Mouse (Mus musculus): Measurements from ENCODE around the gene Nfia. TPM values are rescaled to one million over a fixed set of nuclear protein-coding genes. Genes with fewer than 3 reads are reported as not detected.

Gene Nfia
- polyA plus RNA-seq, 1 experiment from 2014 or later: 56.7 TPM

DNA sequence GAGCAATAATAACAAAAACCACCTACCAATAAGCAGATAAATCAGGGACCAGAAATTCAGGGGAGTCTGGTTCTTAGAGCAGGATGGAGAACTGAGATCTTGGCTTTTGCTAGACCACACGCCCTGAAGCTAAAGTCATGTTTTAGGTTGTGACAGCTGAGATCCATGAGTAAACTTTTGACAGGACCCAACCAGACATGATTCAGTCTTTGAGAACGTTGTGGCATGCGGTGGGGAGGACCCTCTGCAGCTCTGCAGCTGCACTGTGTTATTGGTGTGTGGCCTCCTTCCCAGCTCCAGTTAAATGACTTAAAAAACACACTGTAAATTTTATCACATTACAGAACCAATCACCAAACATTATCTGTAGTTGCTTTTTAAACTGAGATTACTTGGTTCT, 87.8 kb downstream of the Nfia start:
- Histone ChIP-seq H3K36me3 (no peaks in the 10 kb centered on the region), H3K4me1 (replicated peaks) (peaks cover 25% of the 10 kb centered on the region), H3K4me2 (no peak overlapping the region), H3K9ac (replicated peaks) (no peak overlapping the region), H3K27me3 (no peaks in the 10 kb centered on the region), H3K4me3 (replicated peaks) (no peak overlapping the region), H3K27ac (no peak overlapping the region), H3K9me3 (no peaks in the 10 kb centered on the region)
- WGBS: 41% methylated on average over 3 of the region's 3 CpGs
- no peak for ATAC-seq (ENCODE audit: insufficient number of reproducible peaks, insufficient read depth, low FRiP score, low TSS enrichment, low read depth)

DNA sequence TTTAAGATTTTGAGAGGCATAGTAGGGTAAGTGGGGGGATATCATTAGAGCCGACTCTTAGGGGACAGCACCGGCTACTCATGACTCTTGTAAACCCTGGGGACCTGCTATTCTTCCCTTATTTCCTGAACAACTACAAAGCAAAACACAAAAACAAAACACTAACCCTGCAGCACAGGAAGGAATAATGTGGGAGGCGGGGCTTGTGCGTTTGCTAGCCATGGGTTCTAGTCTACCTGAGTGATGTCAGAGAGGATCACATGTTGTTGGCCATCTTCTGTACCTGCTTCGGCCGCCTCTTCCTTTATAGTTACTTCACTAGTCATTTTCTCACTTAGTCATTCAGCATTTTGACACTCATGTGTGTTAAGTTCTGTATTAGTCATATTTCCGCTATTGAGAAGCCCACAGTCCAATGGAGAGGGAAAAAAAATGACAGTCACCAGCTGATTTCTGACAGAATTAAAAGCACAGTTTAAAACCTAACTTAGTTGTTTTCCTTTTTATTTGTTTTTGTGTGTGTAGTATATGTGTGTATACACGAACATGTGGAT, 88.3 kb downstream of the Nfia start:
- H3K4me1 ChIP-seq (replicated peaks): peaks cover 25% of the 10 kb centered on the region
- H3K27ac ChIP-seq: no peak overlapping the region

DNA sequence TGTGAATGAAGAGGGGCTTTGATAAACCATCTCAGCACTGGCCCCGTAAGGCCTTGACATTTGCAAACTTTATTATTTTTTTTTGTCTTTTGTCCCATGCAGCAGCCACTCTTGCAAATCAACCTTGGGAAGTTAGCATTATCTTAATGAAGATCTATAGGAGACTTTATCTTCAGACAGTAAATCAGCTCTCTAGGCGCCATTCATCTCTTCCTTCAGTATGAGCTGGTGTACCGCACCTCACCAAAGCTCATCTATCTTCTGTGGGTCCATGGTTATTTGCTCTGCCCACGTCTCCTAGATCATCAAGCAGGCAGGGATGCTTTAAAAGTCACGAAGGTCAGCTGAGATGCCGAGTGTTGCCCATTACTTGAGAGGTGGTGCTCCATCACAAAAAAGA, 89.8 kb downstream of the Nfia start:
- H3K27me3 ChIP-seq: no peaks in the 10 kb centered on the region
- no peak overlapping the region for H3K4me3 ChIP-seq (replicated peaks)
- H3K9me3 ChIP-seq: no peaks in the 10 kb centered on the region
- no peak for ATAC-seq (ENCODE audit: insufficient number of reproducible peaks, insufficient read depth, low FRiP score, low TSS enrichment, low read depth)
- WGBS: 87% methylated on average over 6 of the region's 6 CpGs
- no peaks in the 10 kb centered on the region for H3K36me3 ChIP-seq
- no peak overlapping the region for H3K4me2 ChIP-seq
- H3K4me1 ChIP-seq (replicated peaks): peaks cover 25% of the 10 kb centered on the region
- no peak overlapping the region for H3K27ac ChIP-seq
- no peak overlapping the region for H3K9ac ChIP-seq (replicated peaks)

More for the DNA sequence above, 88.3 kb downstream of the Nfia start:
- H3K9me3 ChIP-seq: no peaks in the 10 kb centered on the region
- H3K4me3 ChIP-seq (replicated peaks): no peak overlapping the region
- ATAC-seq (ENCODE audit: insufficient number of reproducible peaks, insufficient read depth, low FRiP score, low TSS enrichment, low read depth): no peak
- no peaks in the 10 kb centered on the region for H3K27me3 ChIP-seq
- H3K4me2 ChIP-seq: no peak overlapping the region
- no peak overlapping the region for H3K9ac ChIP-seq (replicated peaks)
- 84% methylated on average over 8 of the region's 8 CpGs for WGBS
- no peaks in the 10 kb centered on the region for H3K36me3 ChIP-seq

DNA sequence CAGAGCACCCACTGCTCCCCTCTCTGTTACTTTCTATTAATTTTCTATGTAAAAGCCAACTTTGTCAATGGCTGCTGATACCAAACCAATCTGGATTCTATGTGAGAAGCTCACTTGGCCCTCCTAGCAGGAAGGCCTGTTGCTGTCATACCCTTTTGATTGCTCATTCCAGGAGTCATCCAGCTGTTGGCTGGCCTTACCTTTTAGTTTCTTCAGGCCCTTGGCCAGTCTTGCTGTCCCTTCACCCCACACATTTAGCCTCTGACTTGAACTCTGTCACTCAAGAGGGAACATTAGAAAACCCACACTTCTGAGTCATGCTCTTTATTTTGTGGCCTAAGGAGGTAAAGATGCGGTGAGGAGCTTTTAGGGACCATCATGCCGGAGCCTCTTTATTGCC, 91.7 kb downstream of the Nfia start:
- Histone ChIP-seq H3K27ac (no peak overlapping the region), H3K4me1 (replicated peaks) (peaks cover 29% of the 10 kb centered on the region), H3K9me3 (no peaks in the 10 kb centered on the region), H3K36me3 (no peaks in the 10 kb centered on the region), H3K27me3 (no peaks in the 10 kb centered on the region), H3K9ac (replicated peaks) (no peak overlapping the region), H3K4me2 (no peak overlapping the region), H3K4me3 (replicated peaks) (no peak overlapping the region)
- ATAC-seq (ENCODE audit: insufficient number of reproducible peaks, insufficient read depth, low FRiP score, low TSS enrichment, low read depth): no peak
- 91% methylated on average over 2 of the region's 2 CpGs for WGBS

DNA sequence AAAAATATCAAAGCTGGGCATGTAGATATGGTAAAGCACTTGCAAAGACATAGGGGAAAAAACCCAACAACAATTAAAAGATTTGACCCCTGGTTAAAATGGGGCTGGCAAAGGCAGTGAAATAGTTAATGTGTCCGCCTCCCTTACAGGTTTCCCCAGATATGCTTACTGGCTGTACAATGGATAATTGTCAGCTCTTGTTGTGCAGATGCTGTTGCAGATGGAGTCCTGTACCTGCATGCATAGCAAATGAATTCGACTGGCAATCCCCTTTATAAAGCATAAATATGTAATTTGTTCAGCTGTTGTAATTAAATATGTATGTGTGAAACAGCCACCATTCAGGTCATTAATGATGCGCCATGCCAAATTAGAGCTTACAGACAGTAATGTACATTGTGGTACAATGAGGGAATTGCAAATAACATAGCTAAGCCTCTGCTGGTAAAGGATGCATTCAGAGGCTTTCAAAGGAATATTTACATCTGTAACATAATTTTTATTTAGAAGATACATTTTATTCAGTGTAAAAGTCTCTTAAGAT, 92.9 kb downstream of the Nfia start:
- Histone ChIP-seq H3K4me2 (no peak overlapping the region), H3K9me3 (no peaks in the 10 kb centered on the region), H3K27me3 (no peaks in the 10 kb centered on the region), H3K9ac (replicated peaks) (no peak overlapping the region), H3K4me3 (replicated peaks) (no peak overlapping the region), H3K27ac (no peak overlapping the region), H3K36me3 (no peaks in the 10 kb centered on the region), H3K4me1 (replicated peaks) (peaks cover 29% of the 10 kb centered on the region)
- WGBS: 79% methylated on average over 3 of the region's 3 CpGs
- no peak for ATAC-seq (ENCODE audit: insufficient number of reproducible peaks, insufficient read depth, low FRiP score, low TSS enrichment, low read depth)

DNA sequence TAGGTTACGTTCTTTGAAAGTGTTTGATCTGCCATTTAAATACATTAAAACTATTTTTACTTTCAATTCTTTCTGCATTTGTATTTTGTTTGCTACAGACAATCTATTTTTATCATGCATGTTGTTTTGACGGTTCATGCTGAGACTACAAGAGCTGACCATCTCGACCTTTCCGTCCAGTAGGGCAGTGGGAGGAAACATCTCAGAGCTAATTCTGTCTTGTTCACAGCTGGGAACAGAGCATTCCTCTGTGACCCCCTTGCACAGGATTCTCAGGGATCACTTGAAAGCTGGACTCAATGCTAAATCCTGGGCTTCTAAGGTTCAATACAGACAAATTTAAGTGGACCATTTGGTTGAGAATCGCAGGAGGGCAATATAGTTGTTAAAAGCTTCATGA, 93.9 kb downstream of the Nfia start:
- peaks cover 25% of the 10 kb centered on the region for H3K4me1 ChIP-seq (replicated peaks)
- H3K36me3 ChIP-seq: no peaks in the 10 kb centered on the region
- H3K27ac ChIP-seq: no peak overlapping the region
- ATAC-seq (ENCODE audit: insufficient number of reproducible peaks, insufficient read depth, low FRiP score, low TSS enrichment, low read depth): no peak
- H3K4me3 ChIP-seq (replicated peaks): no peak overlapping the region
- H3K4me2 ChIP-seq: no peak overlapping the region
- no peak overlapping the region for H3K9ac ChIP-seq (replicated peaks)
- 78% methylated on average over 5 of the region's 5 CpGs for whole genome bisulfite sequencing
- no peaks in the 10 kb centered on the region for H3K27me3 ChIP-seq
- H3K9me3 ChIP-seq: no peaks in the 10 kb centered on the region

DNA sequence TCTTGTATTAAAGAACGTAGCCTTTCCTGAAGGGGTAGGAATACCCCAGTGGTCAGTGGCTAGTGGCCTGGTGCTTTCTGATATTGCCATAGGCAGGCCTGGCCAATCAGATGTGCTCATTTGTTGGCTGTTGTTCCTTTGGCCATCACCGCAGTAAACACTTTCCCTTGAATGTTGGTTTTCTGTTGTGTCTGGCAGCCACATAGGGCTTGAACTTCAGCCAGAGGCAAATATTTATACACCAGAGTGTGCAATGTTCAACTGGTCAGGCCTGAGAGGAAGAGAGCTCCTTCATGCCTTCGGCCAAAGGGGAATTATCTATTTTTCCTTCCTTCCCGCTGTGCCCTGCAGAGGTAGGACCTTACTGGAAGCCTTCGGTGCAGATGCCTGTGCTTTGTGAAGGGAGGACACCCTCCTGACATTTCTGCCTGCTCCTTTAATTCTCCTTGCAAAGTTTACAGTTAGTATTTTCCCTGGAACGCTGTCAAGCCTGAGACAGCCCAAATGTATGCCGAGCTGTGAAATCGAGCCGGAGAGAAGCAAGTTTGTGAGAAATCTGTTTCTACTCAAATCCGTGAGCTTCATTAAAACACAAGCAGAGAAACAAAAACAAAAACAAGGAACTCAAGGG, 95.9 kb downstream of the Nfia start:
- Histone ChIP-seq H3K4me1 (replicated peaks) (peaks cover 34% of the 10 kb centered on the region), H3K4me3 (replicated peaks) (no peak overlapping the region), H3K9me3 (no peaks in the 10 kb centered on the region), H3K27ac (peak overlapping the region; percentile 88), H3K9ac (replicated peaks) (no peak overlapping the region), H3K27me3 (no peaks in the 10 kb centered on the region), H3K36me3 (no peaks in the 10 kb centered on the region), H3K4me2 (peak overlapping the region; percentile 37)
- WGBS: 73% methylated on average over 10 of the region's 10 CpGs
- ATAC-seq (ENCODE audit: insufficient number of reproducible peaks, insufficient read depth, low FRiP score, low TSS enrichment, low read depth): no peak

DNA sequence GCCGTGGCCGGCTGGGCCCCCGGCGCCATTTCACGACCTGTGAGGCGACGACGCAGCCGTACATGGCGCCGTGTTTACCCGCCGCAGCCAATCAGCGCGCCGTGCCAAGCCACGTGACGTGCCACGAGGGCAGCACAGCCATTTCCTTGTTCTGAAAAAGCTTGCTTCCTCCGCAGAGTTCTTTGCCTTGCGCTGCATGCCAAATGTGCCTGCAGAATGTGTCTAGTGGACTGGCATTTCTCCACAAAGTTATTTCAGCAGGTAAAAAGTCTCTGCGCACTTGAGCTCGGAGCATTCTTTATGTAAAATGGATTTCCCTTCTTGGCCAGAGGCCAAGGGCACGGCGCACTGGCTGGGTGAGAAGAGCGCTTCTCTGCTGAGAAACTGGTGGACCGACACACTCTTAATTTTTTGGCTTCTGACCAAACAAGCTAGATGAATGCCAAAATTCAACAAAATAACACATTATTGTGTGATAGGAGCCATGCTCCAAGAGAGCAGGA, 96.5 kb downstream of the Nfia start:
- peak overlapping the region; percentile 37 for H3K4me2 ChIP-seq
- H3K36me3 ChIP-seq: no peaks in the 10 kb centered on the region
- H3K27ac ChIP-seq: peak overlapping the region; percentile 88
- WGBS: 67% methylated on average over 27 of the region's 27 CpGs
- H3K27me3 ChIP-seq: no peaks in the 10 kb centered on the region
- no peaks in the 10 kb centered on the region for H3K9me3 ChIP-seq
- no peak overlapping the region for H3K9ac ChIP-seq (replicated peaks)
- peak; percentile 47; the same call in 1 of the 2 replicates for ATAC-seq (ENCODE audit: insufficient number of reproducible peaks, insufficient read depth, low FRiP score, low TSS enrichment, low read depth)
- H3K4me1 ChIP-seq (replicated peaks): peaks cover 36% of the 10 kb centered on the region
- no peak overlapping the region for H3K4me3 ChIP-seq (replicated peaks)

DNA sequence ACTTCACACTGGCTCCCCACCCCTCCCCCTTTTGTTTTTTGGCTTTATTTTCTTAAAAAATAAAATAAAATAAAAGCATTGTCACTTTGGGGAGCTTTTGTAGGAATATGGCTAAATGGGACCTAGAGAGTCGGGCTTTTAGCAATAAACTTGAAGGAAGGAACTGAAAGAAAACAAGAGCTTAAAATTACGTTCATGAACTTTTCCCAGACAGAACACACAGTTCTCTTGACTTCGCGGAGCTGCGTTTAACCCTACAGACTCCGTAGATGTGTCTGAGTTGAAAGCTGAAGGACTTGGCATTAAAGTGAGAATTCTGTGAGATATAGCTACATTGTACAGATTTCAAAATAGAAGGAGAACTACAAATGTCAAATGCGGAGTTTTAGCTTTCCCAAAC, 96.9 kb downstream of the Nfia start:
- Histone ChIP-seq H3K4me1 (replicated peaks) (peaks cover 40% of the 10 kb centered on the region), H3K36me3 (no peaks in the 10 kb centered on the region), H3K27ac (peak overlapping the region; percentile 88), H3K9me3 (no peaks in the 10 kb centered on the region), H3K27me3 (no peaks in the 10 kb centered on the region), H3K4me3 (replicated peaks) (no peak overlapping the region), H3K9ac (replicated peaks) (no peak overlapping the region), H3K4me2 (peak overlapping the region; percentile 37)
- no peak for ATAC-seq (ENCODE audit: insufficient number of reproducible peaks, insufficient read depth, low FRiP score, low TSS enrichment, low read depth)
- WGBS: 63% methylated on average over 7 of the region's 7 CpGs

DNA sequence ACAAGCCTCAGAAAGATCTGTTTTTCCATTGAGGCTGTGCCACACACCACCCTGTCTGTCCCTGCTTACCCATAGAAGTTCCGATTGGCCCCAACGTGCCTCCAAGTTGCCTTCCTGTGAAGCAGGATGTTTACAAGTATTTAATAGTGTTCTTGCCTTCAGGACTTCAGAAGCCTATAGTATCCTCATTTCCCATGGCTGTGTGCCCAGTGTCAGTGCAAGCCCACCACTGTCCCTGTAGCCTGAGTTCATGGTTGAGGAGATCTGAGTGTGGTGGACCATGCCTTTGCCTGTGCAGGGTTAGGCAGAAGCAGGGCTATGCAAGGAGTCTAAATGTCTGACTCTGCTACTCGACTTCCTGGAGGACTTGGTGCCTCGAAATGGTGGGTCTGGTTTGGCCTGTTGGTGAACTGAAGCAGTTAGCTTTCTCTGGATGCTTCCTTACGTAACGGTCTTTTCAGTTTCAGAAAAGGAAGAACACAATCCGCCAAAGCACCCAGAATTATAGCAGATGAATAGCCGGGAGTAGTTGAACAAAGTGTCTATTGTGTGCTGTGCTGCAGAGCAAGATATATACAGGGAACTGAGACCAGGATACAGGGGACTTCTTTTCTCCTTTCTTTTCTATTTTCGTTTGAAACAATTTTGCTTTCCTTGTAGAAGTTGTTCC, 99.4 kb downstream of the Nfia start:
- Histone ChIP-seq H3K9ac (replicated peaks) (no peak overlapping the region), H3K27ac (peak overlapping the region; percentile 53; the same call in 1 of the 2 replicates), H3K9me3 (no peaks in the 10 kb centered on the region), H3K36me3 (no peaks in the 10 kb centered on the region), H3K27me3 (no peaks in the 10 kb centered on the region), H3K4me3 (replicated peaks) (no peak overlapping the region), H3K4me1 (replicated peaks) (peaks cover 57% of the 10 kb centered on the region), H3K4me2 (no peak overlapping the region)
- WGBS: 71% methylated on average over 9 of the region's 9 CpGs
- no peak for ATAC-seq (ENCODE audit: insufficient number of reproducible peaks, insufficient read depth, low FRiP score, low TSS enrichment, low read depth)

DNA sequence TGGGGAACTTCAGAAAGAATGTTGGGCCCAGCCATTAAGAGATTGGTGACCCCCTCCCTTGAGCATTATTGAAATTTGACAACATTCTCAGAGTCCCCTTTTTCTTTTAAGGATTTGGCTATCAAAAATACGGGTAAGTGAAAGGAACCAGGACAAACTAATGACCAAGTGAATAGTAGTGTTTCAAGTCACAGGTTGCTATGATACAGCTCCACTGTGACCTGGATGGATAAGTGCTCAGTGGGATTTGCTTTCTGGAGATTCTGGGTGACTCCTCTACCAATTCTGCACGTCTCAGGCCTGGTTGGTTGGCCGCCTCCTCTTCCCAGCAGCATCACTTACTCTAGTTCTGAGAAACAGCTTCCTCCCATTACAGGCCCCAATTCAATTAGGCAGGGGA, 102.4 kb downstream of the Nfia start:
- Histone ChIP-seq H3K4me2 (no peak overlapping the region), H3K9me3 (no peaks in the 10 kb centered on the region), H3K9ac (replicated peaks) (no peak overlapping the region), H3K4me1 (replicated peaks) (peaks cover 45% of the 10 kb centered on the region), H3K27ac (0 out of 2 replicates have a peak overlapping the region, but pooled peaks have one; percentile 2), H3K4me3 (replicated peaks) (no peak overlapping the region), H3K27me3 (no peaks in the 10 kb centered on the region), H3K36me3 (no peaks in the 10 kb centered on the region)
- WGBS: 80% methylated on average over 3 of the region's 3 CpGs
- ATAC-seq (ENCODE audit: insufficient number of reproducible peaks, insufficient read depth, low FRiP score, low TSS enrichment, low read depth): no peak

Data from limb, embryonic 12.5 days (tissue).